Mouse (Mus musculus) embryonic facial prominence, embryonic 15.5 days (tissue): ENCODE measurements around the gene Fut4. TPM values are rescaled to one million over a fixed set of nuclear protein-coding genes. Genes with fewer than 3 reads are reported as not detected.
"Not testable (repeated sequence)": the region's sequence is repeated elsewhere in the genome, so short reads cannot be mapped to it uniquely, and the experiment has no call there.

ENCODE experiments used
- ATAC-seq: fragments of 200-750 bp; cut with Nextera tagmentation; 2 replicates; pipeline ENCODE4 v1.8.0; 2017; ENCODE audit warnings: low read depth, moderate TSS enrichment; ENCODE audit not compliant: insufficient number of reproducible peaks, low FRiP score, low TSS enrichment
- H3K27ac ChIP-seq: fragments of 300-500 bp; sonication (generic); replicated peaks from 2 replicates; pipeline ENCODE4 v1.5.1; 2015; ENCODE audit warnings: mild to moderate bottlenecking, inconsistent platforms
- H3K27me3 ChIP-seq: fragments of 300-500 bp; sonication (generic); 2 replicates; pipeline ENCODE4 v1.6.1; 2015; ENCODE audit warnings: inconsistent platforms
- H3K36me3 ChIP-seq: fragments of 300-500 bp; sonication (generic); 2 replicates; pipeline ENCODE4 v1.6.1; 2015; ENCODE audit warnings: mild to moderate bottlenecking, inconsistent platforms
- H3K4me1 ChIP-seq: fragments of 300-500 bp; sonication (generic); 2 replicates; pipeline ENCODE4 v1.6.1; 2015; ENCODE audit warnings: inconsistent platforms
- H3K4me2 ChIP-seq: fragments of 300-500 bp; sonication (generic); replicated peaks from 2 replicates; pipeline ENCODE4 v1.6.1; 2015; ENCODE audit warnings: mild to moderate bottlenecking, inconsistent platforms
- H3K4me3 ChIP-seq: fragments of 300-500 bp; sonication (generic); replicated peaks from 2 replicates; pipeline ENCODE4 v1.5.1; 2015; ENCODE audit warnings: mild to moderate bottlenecking, inconsistent platforms
- H3K9ac ChIP-seq: fragments of 300-500 bp; sonication (generic); 2 replicates; pipeline ENCODE4 v1.6.1; 2015; ENCODE audit warnings: inconsistent platforms
- H3K9me3 ChIP-seq: fragments of 300-500 bp; sonication (generic); replicated peaks from 2 replicates; pipeline ENCODE4 v1.6.1; 2016; ENCODE audit warnings: inconsistent platforms
- WGBS: fragments of 180-500 bp; shearing (Covaris S2); methylation state at CpG from one replicate; pipeline ENCODE4 v1.1.7; 2015; 5-methylcytosine and 5-hydroxymethylcytosine counted together
- polyA plus RNA-seq: library from polyadenylated mRNA; unstranded; fragments of >200 nt; fragmentation: Nextera tagmentation; extraction: Ambion mirVana; gene quantifications from 2 replicates; pipeline ENCODE4 v1.2.1, GENCODE M21; 2015

Fut4 gene
- polyA plus RNA-seq, 1 experiment from 2014 or later, result 2.1 TPM

DNA sequence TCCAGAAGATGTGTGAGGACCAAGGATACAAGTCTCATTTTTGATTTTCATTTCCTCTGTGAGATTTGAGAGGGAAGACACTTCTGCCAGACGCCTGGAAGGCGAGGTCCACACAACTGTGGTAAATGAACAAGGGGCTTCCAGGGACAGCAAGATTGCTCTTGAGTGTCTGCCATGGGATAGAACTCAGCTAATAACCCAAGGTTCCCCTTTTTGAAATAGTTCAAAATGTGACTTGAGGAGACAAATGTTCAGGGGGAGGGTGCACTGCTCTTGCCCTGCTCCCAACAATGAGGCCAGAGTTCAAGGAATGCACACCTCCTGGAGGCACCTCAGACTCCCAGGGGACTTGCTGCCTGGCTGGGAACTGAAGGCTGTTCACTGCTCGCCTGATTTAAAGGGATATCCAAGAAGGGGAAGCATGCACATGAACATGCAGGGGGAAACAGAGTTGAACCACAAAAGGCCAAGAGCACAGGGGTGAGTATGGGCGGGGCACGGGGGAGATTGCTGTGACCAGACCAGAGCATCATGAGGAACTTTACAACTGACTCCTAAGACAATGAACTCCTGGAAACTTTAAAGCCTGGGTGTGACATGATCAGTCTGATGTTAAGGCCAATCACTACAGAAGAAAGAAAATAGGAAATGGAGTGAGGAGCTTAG is 27.3 kb downstream of the Fut4 start:
- Histone ChIP-seq H3K36me3 (no peaks in the 10 kb centered on the region), H3K4me1 (no peaks in the 10 kb centered on the region), H3K27me3 (no peaks in the 10 kb centered on the region), H3K27ac (no peak overlapping the region), H3K9ac (no peak overlapping the region), H3K4me3 (no peak overlapping the region), H3K4me2 (no peak overlapping the region), H3K9me3 (no peaks in the 10 kb centered on the region)
- ATAC-seq, result no peak
- 74% methylated on average over 5 of the region's 5 CpGs for WGBS

DNA sequence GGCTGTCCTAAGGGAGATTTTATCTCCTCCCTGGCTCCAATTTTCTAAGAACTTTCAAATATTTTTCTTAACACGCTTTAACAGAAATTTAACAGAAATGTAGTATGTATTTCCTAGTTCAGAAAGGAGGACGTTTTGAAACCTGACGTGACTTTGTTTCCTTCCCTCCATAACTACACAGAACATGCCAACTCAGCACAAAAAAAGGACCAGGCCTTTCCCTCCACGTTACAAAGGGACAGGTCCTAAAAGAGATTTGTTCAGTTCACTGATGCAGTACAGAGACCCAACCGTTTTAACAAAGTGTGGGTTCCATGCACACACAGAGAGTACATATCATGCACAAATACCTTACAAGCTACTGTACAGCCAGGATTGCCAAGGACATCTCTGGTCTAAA is 30.6 kb downstream of the Fut4 start:
- no peak overlapping the region for H3K4me3 ChIP-seq
- no peaks in the 10 kb centered on the region for H3K36me3 ChIP-seq
- ATAC-seq, result no peak
- H3K27me3 ChIP-seq, result no peaks in the 10 kb centered on the region
- H3K27ac ChIP-seq, result no peak overlapping the region
- no peak overlapping the region for H3K4me2 ChIP-seq
- H3K4me1 ChIP-seq, result no peaks in the 10 kb centered on the region
- H3K9me3 ChIP-seq, result no peaks in the 10 kb centered on the region
- 76% methylated on average over 5 of the region's 5 CpGs for WGBS
- H3K9ac ChIP-seq, result no peak overlapping the region

DNA sequence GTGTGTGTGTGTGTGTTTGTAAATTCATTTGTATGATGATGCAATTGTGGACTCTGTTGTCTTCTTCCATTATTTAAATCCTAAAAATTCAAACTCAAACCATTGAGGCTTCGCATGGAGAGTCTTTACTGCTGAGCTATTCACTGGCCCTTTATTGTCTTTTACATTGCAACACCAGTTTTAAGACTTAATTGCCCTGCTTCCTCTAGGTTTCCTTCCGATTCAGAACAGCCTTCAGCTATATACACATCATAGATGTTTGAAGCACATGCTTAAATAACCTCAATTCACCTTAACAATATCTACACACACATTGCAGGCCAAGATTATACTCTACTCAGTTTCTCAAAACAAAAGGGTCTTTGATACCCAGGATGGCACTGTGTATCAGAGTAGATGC is 31.8 kb downstream of the Fut4 start:
- no peak for ATAC-seq
- Histone ChIP-seq H3K4me1 (no peaks in the 10 kb centered on the region), H3K4me3 (no peak overlapping the region), H3K4me2 (no peak overlapping the region), H3K27ac (no peak overlapping the region), H3K36me3 (no peaks in the 10 kb centered on the region), H3K27me3 (no peaks in the 10 kb centered on the region), H3K9me3 (no peaks in the 10 kb centered on the region), H3K9ac (no peak overlapping the region)
- WGBS, result 54% methylated on average over 2 of the region's 2 CpGs

DNA sequence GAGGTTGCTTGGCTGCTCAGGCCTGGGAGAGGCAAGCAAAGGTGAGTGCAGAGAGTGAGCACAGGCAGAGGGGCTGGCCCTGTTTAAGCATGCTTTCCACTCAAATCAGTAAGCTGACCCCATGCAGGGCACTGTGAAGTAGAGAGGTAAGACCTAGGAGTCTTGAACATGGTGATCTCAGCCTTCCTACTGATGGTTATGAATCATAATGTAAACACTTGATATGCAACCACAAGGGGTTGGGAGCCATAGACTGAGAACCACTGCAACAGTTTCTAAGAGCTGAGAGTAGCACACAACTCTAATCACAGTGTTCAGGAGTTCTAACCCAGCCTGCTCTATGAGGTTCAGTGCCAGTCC is 33.9 kb downstream of the Fut4 start:
- Histone ChIP-seq H3K27ac (no peak overlapping the region), H3K36me3 (no peaks in the 10 kb centered on the region), H3K27me3 (no peaks in the 10 kb centered on the region), H3K9me3 (no peaks in the 10 kb centered on the region), H3K9ac (no peak overlapping the region), H3K4me3 (no peak overlapping the region), H3K4me1 (no peaks in the 10 kb centered on the region), H3K4me2 (no peak overlapping the region)
- ATAC-seq, result no peak

DNA sequence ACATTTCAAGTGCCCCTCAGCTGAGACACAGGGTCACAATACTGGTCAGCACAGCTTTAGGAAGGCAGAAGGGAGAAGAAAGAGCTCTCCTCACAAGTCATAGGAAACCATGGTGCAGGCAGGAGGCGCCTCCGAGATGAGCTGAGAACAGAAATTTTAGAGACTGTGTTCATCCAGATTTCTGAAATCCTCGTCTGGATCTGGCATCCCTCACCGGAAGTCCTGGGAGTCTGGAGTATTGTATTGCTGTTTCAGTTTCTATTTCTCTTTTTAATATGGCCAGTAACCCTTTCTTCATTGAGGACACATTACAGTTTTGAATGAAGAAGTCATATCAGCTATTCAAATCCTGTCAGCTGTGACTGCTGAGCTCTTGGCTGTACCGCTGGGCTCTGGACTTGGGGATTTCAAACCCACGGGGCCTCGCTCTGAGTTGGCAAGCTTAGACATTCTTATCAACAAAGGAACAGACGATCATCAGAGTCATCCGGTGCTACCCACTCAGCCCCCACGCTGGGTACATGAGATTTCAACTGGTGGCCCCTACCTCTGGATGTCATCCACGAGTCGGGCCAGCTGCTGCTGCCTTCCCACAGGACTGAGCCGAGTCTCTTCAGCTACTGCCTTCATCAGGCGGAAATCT is 34.4 kb downstream of the Fut4 start:
- H3K36me3 ChIP-seq, result no peaks in the 10 kb centered on the region
- no peak overlapping the region for H3K4me2 ChIP-seq
- no peaks in the 10 kb centered on the region for H3K27me3 ChIP-seq
- no peak overlapping the region for H3K9ac ChIP-seq
- no peak overlapping the region for H3K4me3 ChIP-seq
- no peaks in the 10 kb centered on the region for H3K4me1 ChIP-seq
- H3K9me3 ChIP-seq, result no peaks in the 10 kb centered on the region
- no peak for ATAC-seq
- 54% methylated on average over 14 of the region's 14 CpGs for WGBS
- no peak overlapping the region for H3K27ac ChIP-seq

DNA sequence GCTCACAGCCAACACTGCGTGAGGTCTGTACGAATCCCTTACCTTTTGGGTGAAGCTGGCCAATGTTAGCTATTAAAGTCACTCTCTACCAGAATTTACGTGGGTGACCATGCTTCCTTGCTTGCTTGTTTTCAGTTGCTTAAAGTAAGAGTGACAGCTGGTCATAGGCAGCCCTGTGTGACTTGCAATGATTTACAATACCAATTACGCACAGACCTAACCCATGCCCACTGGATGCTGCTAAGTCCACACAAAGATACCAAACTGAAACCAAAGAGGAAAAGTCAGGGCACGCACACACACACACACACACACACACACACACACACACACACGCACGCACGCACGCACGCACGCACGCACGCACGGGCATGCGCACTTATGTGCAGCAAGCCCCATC is 36.9 kb downstream of the Fut4 start:
- H3K36me3 ChIP-seq, result no peaks in the 10 kb centered on the region
- ATAC-seq, result no peak
- H3K4me2 ChIP-seq, result no peak overlapping the region
- no peaks in the 10 kb centered on the region for H3K4me1 ChIP-seq
- H3K27me3 ChIP-seq, result no peaks in the 10 kb centered on the region
- WGBS, result 79% methylated on average over 14 of the region's 15 CpGs
- H3K27ac ChIP-seq, result no peak overlapping the region
- H3K4me3 ChIP-seq, result no peak overlapping the region
- no peaks in the 10 kb centered on the region for H3K9me3 ChIP-seq
- no peak overlapping the region for H3K9ac ChIP-seq

DNA sequence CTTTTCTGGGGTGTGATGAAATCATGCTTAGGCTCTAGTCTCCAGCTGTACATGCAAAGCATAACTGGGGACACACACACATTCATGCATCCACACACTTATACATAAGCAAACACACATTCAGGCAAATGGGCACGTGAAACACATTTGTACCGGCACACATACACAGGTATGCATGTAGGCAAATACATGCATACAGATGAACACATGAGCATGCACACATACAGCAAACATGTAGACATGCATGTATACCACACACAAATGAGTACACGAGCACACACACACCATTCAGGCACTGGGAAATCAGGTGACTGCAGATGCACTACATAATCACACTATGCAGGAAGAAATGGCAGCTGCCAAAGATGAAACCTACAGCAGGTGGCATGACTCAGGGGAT is 41.3 kb downstream of the Fut4 start:
- Histone ChIP-seq H3K27ac (no peak overlapping the region), H3K9ac (no peak overlapping the region), H3K9me3 (no peaks in the 10 kb centered on the region), H3K36me3 (no peaks in the 10 kb centered on the region), H3K4me1 (0 out of 2 replicates have a peak, but pooled peaks cover 3% of the 10 kb centered on the region), H3K4me2 (no peak overlapping the region), H3K27me3 (no peaks in the 10 kb centered on the region), H3K4me3 (no peak overlapping the region)
- WGBS, result 89% methylated on average over 3 of the region's 3 CpGs
- ATAC-seq, result no peak

DNA sequence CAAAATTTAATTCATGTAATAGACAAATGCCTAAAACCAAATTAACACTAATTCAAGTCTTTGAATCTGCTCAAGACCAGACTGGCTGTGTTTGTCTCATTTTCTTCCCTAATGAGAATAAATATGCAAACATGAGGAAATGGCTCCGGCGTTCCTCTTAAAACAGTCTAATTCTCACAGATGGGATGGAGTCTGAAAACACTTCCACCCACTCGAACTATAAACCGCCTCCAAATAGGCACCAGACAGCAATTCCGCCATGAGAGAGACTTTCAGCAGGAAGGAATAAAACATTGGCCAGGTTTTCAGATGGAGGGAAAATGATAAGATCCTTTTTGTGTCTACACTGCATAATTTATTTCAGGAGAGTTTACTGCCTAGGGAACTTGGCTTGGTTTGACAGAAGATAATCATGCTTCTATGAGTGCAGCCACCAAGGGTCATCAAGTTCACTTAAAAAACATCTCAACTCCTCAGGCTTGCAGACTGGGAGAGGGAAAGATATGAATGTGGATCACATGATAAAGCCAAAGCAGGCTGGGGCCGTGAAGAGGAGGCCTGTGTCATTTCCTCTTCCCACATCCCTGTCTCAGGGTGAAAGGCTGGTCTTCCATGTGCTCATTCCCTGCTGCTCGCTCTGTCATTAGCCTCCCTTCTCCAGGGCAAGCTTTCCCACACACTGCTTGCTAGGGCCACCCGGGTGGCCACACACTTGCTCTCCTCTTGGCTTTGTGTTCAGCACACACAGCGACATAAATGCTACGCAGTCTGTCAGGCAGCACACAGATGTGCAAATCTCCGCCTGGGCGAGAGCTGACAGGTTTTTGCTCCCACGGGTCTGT is 46.7 kb downstream of the Fut4 start:
- H3K4me2 ChIP-seq, result no peak overlapping the region
- H3K27ac ChIP-seq, result no peak overlapping the region
- H3K9ac ChIP-seq, result no peak overlapping the region
- H3K36me3 ChIP-seq, result no peaks in the 10 kb centered on the region
- H3K4me1 ChIP-seq, result 0 out of 2 replicates have a peak, but pooled peaks cover 9% of the 10 kb centered on the region
- ATAC-seq, result peak; percentile 60
- no peaks in the 10 kb centered on the region for H3K9me3 ChIP-seq
- H3K27me3 ChIP-seq, result no peaks in the 10 kb centered on the region
- H3K4me3 ChIP-seq, result no peak overlapping the region
- WGBS, result 51% methylated on average over 13 of the region's 13 CpGs

DNA sequence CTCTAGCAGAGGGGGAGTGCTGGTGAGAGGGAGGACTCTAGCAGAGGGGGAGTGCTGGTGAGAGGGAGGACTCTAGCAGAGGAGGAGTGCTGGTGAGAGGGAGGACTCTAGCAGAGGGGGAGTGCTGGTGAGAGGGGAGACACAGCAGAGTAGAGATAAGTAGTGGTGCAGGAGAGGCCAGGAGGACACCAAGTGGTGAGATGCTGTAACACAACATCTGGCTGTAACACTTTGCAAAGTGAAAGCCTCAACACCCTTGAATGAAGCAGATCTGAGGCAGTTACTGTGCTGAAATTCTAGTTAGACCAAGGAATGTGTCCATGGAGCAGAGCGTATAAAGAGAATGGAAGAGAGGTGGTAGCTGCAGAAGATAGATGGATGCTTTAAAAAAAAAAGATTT is 51.4 kb downstream of the Fut4 start:
- WGBS, result 84% methylated on average over 1 of the region's 1 CpGs
- not testable (repeated sequence) for H3K9ac ChIP-seq, H3K4me2 ChIP-seq, ATAC-seq, H3K4me1 ChIP-seq, H3K4me3 ChIP-seq, H3K27ac ChIP-seq, H3K36me3 ChIP-seq, H3K27me3 ChIP-seq, H3K9me3 ChIP-seq

DNA sequence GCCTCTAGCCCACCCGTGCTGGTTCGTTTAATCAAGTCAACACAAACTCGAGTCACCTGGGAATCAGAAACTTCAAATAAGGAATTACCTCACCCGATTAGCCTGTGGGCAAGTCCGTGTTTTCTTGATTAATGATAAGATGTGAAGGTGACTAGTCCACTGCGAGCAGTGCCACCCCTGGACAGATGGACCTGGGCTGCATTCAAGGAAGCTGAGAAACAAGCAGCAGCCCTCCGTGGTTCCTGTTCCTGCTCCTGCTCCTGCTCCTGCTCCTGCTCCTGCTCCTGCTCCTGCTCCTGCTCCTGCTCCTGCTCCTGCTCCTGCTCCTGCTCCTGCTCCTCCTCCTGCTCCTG is 52.9 kb downstream of the Fut4 start:
- no peak for ATAC-seq
- 35% methylated on average over 7 of the region's 7 CpGs for WGBS
- H3K27me3 ChIP-seq, result no peaks in the 10 kb centered on the region
- no peaks in the 10 kb centered on the region for H3K36me3 ChIP-seq
- no peaks in the 10 kb centered on the region for H3K9me3 ChIP-seq
- H3K4me3 ChIP-seq, result no peak overlapping the region
- H3K4me2 ChIP-seq, result no peak overlapping the region
- no peak overlapping the region for H3K27ac ChIP-seq
- no peak overlapping the region for H3K9ac ChIP-seq
- H3K4me1 ChIP-seq, result no peaks in the 10 kb centered on the region

DNA sequence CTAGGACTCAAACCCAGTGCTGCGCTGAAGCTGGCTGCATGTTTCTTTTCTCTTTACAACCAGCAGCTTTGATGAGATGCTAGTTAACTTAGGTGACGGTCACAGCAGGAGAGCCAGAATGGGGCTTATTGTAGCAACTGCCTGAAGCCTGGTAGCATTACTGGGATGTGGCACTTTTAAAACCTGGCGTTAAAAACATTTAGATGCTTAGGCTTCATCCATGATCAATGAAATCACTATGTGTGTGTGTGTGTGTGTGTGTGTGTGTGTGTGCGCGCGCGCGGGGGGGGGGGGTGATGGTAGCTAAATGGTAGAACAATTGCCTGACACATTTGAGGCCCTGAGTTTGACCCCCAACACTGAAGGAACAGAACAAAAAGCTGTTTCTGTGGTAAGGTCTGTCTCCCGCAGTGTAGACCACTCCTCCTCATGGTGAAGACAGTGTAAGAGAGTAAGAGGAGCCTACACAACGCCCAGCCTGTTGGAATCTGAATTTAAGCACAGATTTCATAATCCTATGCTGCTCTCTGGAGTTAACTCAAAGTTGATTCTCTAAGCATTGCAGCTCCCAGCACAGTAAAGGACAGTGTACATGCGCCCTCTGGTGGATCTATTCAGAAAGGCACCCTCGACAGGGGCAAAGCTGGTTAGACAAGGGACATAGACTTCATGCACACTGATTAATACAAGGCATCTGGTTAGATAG is 53.5 kb downstream of the Fut4 start:
- H3K36me3 ChIP-seq, result no peaks in the 10 kb centered on the region
- peak; percentile 88 for ATAC-seq
- 47% methylated on average over 12 of the region's 12 CpGs for WGBS

More for the DNA sequence above, 53.5 kb downstream of the Fut4 start:
- no peaks in the 10 kb centered on the region for H3K9me3 ChIP-seq
- H3K27ac ChIP-seq, result no peak overlapping the region
- no peaks in the 10 kb centered on the region for H3K27me3 ChIP-seq
- H3K4me3 ChIP-seq, result no peak overlapping the region
- no peak overlapping the region for H3K4me2 ChIP-seq
- H3K9ac ChIP-seq, result no peak overlapping the region
- H3K4me1 ChIP-seq, result no peaks in the 10 kb centered on the region
